Mouse (Mus musculus): ENCODE measurements around the gene Hexdc. TPM values are rescaled to one million over a fixed set of nuclear protein-coding genes. Genes with fewer than 3 reads are reported as not detected.

Gene Hexdc
- polyA plus RNA-seq, 1 experiment from 2014 or later: 9.0 TPM

GRCm38 (mm10) chr11:121231628-121232291 lies 27.5 kb downstream of the Hexdc start:
- H3K27me3 ChIP-seq (replicated peaks): no peaks in the 10 kb centered on the region
- no peak overlapping the region for H3K4me3 ChIP-seq (replicated peaks)
- no peak for ATAC-seq
- no peaks in the 10 kb centered on the region for H3K9me3 ChIP-seq
- no peak overlapping the region for H3K4me2 ChIP-seq (replicated peaks)
- H3K9ac ChIP-seq: no peak overlapping the region
- H3K4me1 ChIP-seq (replicated peaks): peaks cover 14% of the 10 kb centered on the region
- WGBS: 44% methylated on average over 4 of the region's 4 CpGs
- H3K27ac ChIP-seq: peak overlapping the region; percentile 58; the same call in 1 of the 2 replicates
- no peaks in the 10 kb centered on the region for H3K36me3 ChIP-seq

- Histone ChIP-seq H3K36me3 (no peaks in the 10 kb centered on the region), H3K4me3 (replicated peaks) (no peak overlapping the region), H3K9ac (no peak overlapping the region), H3K9me3 (no peaks in the 10 kb centered on the region), H3K27me3 (replicated peaks) (no peaks in the 10 kb centered on the region), H3K27ac (no peak overlapping the region), H3K4me1 (replicated peaks) (peaks cover 13% of the 10 kb centered on the region), H3K4me2 (replicated peaks) (no peak overlapping the region)
- 31% methylated on average over 4 of the region's 4 CpGs for WGBS
- no peak for ATAC-seq
These were observed 28.5 kb downstream of the Hexdc start for GRCm38 (mm10) chr11:121232706-121233105.

- Histone ChIP-seq H3K9me3 (no peaks in the 10 kb centered on the region), H3K27me3 (replicated peaks) (no peaks in the 10 kb centered on the region), H3K27ac (peak overlapping the region; percentile 100), H3K36me3 (no peaks in the 10 kb centered on the region), H3K9ac (0 out of 2 replicates have a peak overlapping the region, but pooled peaks have one; percentile 71), H3K4me1 (replicated peaks) (peaks cover 7% of the 10 kb centered on the region), H3K4me3 (replicated peaks) (no peak overlapping the region), H3K4me2 (replicated peaks) (peak overlapping the region; percentile 63)
- ATAC-seq: no peak
- WGBS: 25% methylated on average over 9 of the region's 9 CpGs
These were observed 31.4 kb downstream of the Hexdc start for GRCm38 (mm10) chr11:121235475-121236238.

- peak within 1 kb of the TSS; percentile 100 for H3K27ac ChIP-seq
- WGBS: under 1% methylated on average over 50 of the region's 50 CpGs
- no peaks in the 10 kb centered on the region for H3K27me3 ChIP-seq (replicated peaks)
- H3K9me3 ChIP-seq: no peaks in the 10 kb centered on the region
- peak; percentile 99 for ATAC-seq
- peak within 1 kb of the TSS; percentile 68 for H3K4me3 ChIP-seq (replicated peaks)
- H3K4me2 ChIP-seq (replicated peaks): peak within 1 kb of the TSS; percentile 63
- peaks cover 7% of the 10 kb centered on the region for H3K4me1 ChIP-seq (replicated peaks)
- peaks cover 3% of the 10 kb centered on the region for H3K36me3 ChIP-seq
- H3K9ac ChIP-seq: peak within 1 kb of the TSS; percentile 78
These were observed 32.5 kb downstream of the Hexdc start, which contains the start of gene Narf for GRCm38 (mm10) chr11:121236564-121237344. TSS of gene Narf (plus strand) at chr11:121237253.

GRCm38 (mm10) chr11:121237345-121238128 lies 33.3 kb downstream of the Hexdc start:
- no peaks in the 10 kb centered on the region for H3K27me3 ChIP-seq (replicated peaks)
- H3K9me3 ChIP-seq: no peaks in the 10 kb centered on the region
- peak overlapping the region; percentile 100 for H3K27ac ChIP-seq
- H3K9ac ChIP-seq: peak overlapping the region; percentile 78
- H3K4me2 ChIP-seq (replicated peaks): peak overlapping the region; percentile 59
- ATAC-seq: peak; percentile 52
- 2% methylated on average over 28 of the region's 28 CpGs for WGBS
- peaks cover 7% of the 10 kb centered on the region for H3K4me1 ChIP-seq (replicated peaks)
- peaks cover 9% of the 10 kb centered on the region for H3K36me3 ChIP-seq
- peak overlapping the region; percentile 68 for H3K4me3 ChIP-seq (replicated peaks)

- Histone ChIP-seq H3K4me3 (replicated peaks) (no peak overlapping the region), H3K36me3 (peaks cover 9% of the 10 kb centered on the region), H3K27me3 (replicated peaks) (no peaks in the 10 kb centered on the region), H3K9me3 (no peaks in the 10 kb centered on the region), H3K4me1 (replicated peaks) (peaks cover 4% of the 10 kb centered on the region), H3K9ac (no peak overlapping the region), H3K27ac (no peak overlapping the region), H3K4me2 (replicated peaks) (no peak overlapping the region)
- 88% methylated on average over 2 of the region's 2 CpGs for WGBS
- no peak for ATAC-seq
These were observed 35.4 kb downstream of the Hexdc start for GRCm38 (mm10) chr11:121239669-121240068.

GRCm38 (mm10) chr11:121250196-121250595 lies 46.0 kb downstream of the Hexdc start:
- Histone ChIP-seq H3K36me3 (peaks cover 55% of the 10 kb centered on the region), H3K4me2 (replicated peaks) (no peak overlapping the region), H3K9me3 (no peaks in the 10 kb centered on the region), H3K27ac (no peak overlapping the region), H3K4me3 (replicated peaks) (no peak overlapping the region), H3K4me1 (replicated peaks) (no peaks in the 10 kb centered on the region), H3K27me3 (replicated peaks) (no peaks in the 10 kb centered on the region), H3K9ac (no peak overlapping the region)
- ATAC-seq: no peak
- 93% methylated on average over 8 of the region's 8 CpGs for WGBS

- WGBS: under 1% methylated on average over 87 of the region's 91 CpGs
- Histone ChIP-seq H3K4me2 (replicated peaks) (peak within 1 kb of the TSS; percentile 89), H3K27ac (peak within 1 kb of the TSS; percentile 85), H3K9me3 (no peaks in the 10 kb centered on the region), H3K4me1 (replicated peaks) (peaks cover 10% of the 10 kb centered on the region), H3K9ac (peak within 1 kb of the TSS; percentile 97), H3K27me3 (replicated peaks) (no peaks in the 10 kb centered on the region), H3K36me3 (peaks cover 7% of the 10 kb centered on the region; the same call in 1 of the 2 replicates), H3K4me3 (replicated peaks) (peak within 1 kb of the TSS; percentile 97)
- ATAC-seq: peak; percentile 99
These were observed 55.2 kb downstream of the Hexdc start, which contains the start of gene Foxk2 for GRCm38 (mm10) chr11:121259160-121260100. TSS of gene Foxk2 (plus strand) at chr11:121259990.

- Histone ChIP-seq H3K27me3 (replicated peaks) (no peaks in the 10 kb centered on the region), H3K9me3 (no peaks in the 10 kb centered on the region), H3K27ac (peak overlapping the region; percentile 72), H3K4me3 (replicated peaks) (peak overlapping the region; percentile 97), H3K4me1 (replicated peaks) (peaks cover 10% of the 10 kb centered on the region), H3K9ac (peak overlapping the region; percentile 97), H3K36me3 (peaks cover 4% of the 10 kb centered on the region; the same call in 1 of the 2 replicates), H3K4me2 (replicated peaks) (peak overlapping the region; percentile 89)
- WGBS: under 1% methylated on average over 59 of the region's 60 CpGs
- peak; percentile 57 for ATAC-seq
These were observed 56.1 kb downstream of the Hexdc start for GRCm38 (mm10) chr11:121260211-121260906.

GRCm38 (mm10) chr11:121261074-121261473 lies 56.8 kb downstream of the Hexdc start:
- WGBS: 41% methylated on average over 2 of the region's 2 CpGs
- Histone ChIP-seq H3K9ac (peak overlapping the region; percentile 97), H3K4me1 (replicated peaks) (peaks cover 10% of the 10 kb centered on the region), H3K9me3 (no peaks in the 10 kb centered on the region), H3K4me2 (replicated peaks) (peak overlapping the region; percentile 89), H3K36me3 (peaks cover 4% of the 10 kb centered on the region; the same call in 1 of the 2 replicates), H3K27me3 (replicated peaks) (no peaks in the 10 kb centered on the region), H3K4me3 (replicated peaks) (peak overlapping the region; percentile 97), H3K27ac (no peak overlapping the region)
- ATAC-seq: no peak

All from intestine, embryonic 15.5 days (tissue).